Mouse (Mus musculus): ENCODE results near the gene Inpp5e. TPM values are rescaled to one million over a fixed set of nuclear protein-coding genes. Genes with fewer than 3 reads are reported as not detected.
"Not testable (repeated sequence)": the region's sequence is repeated elsewhere in the genome, so short reads cannot be mapped to it uniquely, and the experiment has no call there.

Gene Inpp5e
- total and polyA plus RNA-seq, 3 experiments = 7.6 to 23.0 (median 16.0) TPM

DNA sequence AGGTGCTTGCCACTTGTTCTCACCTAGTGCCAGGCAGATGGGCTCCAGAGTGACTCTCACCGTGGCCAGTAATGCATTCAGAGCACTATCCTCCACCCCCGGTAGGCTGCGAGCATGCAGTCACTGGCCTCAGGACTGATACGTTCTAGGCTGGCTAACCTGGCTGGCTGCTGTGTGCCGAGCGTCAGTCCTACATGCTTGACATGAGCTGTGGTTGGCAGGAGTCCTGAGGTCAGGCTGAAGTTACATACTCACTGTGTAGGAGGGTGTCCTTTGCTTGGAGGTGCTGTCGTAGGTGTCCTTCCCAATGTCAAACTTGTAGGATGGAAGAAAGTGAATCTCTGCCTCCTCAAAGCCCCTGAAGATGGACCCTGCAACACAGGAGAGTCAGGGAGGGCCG lies 10.0 kb downstream of the Inpp5e start:
- DNase-seq (ENCODE audit: low spot score) (no peak), ATAC-seq (ENCODE audit: extremely low read depth, insufficient number of reproducible peaks, low FRiP score, poor library complexity, severe bottlenecking) (no peak)
- Histone ChIP-seq H3K36me3 (replicated peaks) (peaks cover 98% of the 10 kb centered on the region), H3K4me1 (ENCODE audit: insufficient read depth, low read depth, low read length) (peaks cover 8% of the 10 kb centered on the region), H3K4me3 (ENCODE audit: low read depth, low read length) (no peak overlapping the region), H3K9me3 (replicated peaks) (no peaks in the 10 kb centered on the region), H3K27me3 (ENCODE audit: insufficient read depth, low read length) (no peaks in the 10 kb centered on the region)
- TF ChIP-seq GATA2 (IDR thresholded peaks at IDR 0.05; ENCODE audit: borderline replicate concordance, low read depth, low read length) (no peak), POLR2AphosphoS5 (IDR thresholded peaks at IDR 0.05; ENCODE audit: insufficient replicate concordance, low read depth, low read length) (no peak; the same call in 1 of the 2 replicates), CTCF (IDR thresholded peaks at IDR 0.05; ENCODE audit: low read depth, low read length) (no peak), GATA1 (IDR thresholded peaks at IDR 0.05; ENCODE audit: borderline replicate concordance, low read length) (no peak), TAL1 (conservative IDR thresholded peaks at IDR 0.05; ENCODE audit: low read depth, low read length) (no peak)

GRCm38 (mm10) chr2:26391617-26392016 lies 17.4 kb downstream of the Inpp5e start:
- H3K4me3 ChIP-seq (ENCODE audit: low read depth, low read length) = no peak overlapping the region
- DNase-seq (ENCODE audit: low spot score) (no peak), ATAC-seq (ENCODE audit: extremely low read depth, insufficient number of reproducible peaks, low FRiP score, poor library complexity, severe bottlenecking) (no peak)
- H3K9me3 ChIP-seq (replicated peaks) = no peaks in the 10 kb centered on the region
- H3K27me3 ChIP-seq (ENCODE audit: insufficient read depth, low read length) = no peaks in the 10 kb centered on the region
- peaks cover 78% of the 10 kb centered on the region for H3K36me3 ChIP-seq (replicated peaks)
- TF ChIP-seq POLR2AphosphoS5 (IDR thresholded peaks at IDR 0.05; ENCODE audit: insufficient replicate concordance, low read depth, low read length) = no peak
- no peak for TF ChIP-seq TAL1 (conservative IDR thresholded peaks at IDR 0.05; ENCODE audit: low read depth, low read length)
- no peak for TF ChIP-seq GATA1 (IDR thresholded peaks at IDR 0.05; ENCODE audit: borderline replicate concordance, low read length)
- no peak for TF ChIP-seq CTCF (IDR thresholded peaks at IDR 0.05; ENCODE audit: low read depth, low read length)
- TF ChIP-seq GATA2 (IDR thresholded peaks at IDR 0.05; ENCODE audit: borderline replicate concordance, low read depth, low read length) = no peak
- H3K4me1 ChIP-seq (ENCODE audit: insufficient read depth, low read depth, low read length) = peaks cover 53% of the 10 kb centered on the region

DNA sequence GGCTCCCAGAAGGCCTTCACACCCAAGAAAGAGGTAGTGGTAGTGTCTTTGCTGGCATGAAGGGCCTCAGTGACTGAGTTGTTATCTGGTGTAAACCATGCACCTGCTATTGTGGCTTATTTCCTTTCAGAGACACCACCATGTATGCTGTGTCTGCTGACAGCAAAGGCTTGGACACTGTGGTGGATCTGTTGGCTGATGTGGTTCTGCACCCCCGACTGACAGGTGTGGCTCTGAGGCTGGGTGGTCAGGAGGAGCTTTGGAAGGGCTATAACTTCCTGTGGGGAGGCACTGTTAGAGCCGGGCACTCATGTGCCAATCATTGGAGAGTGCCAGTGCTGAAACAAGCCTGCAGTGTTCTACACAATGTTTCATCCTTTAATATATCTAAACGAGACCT lies 18.0 kb downstream of the Inpp5e start:
- Histone ChIP-seq H3K27me3 (ENCODE audit: insufficient read depth, low read length) (no peaks in the 10 kb centered on the region), H3K4me1 (ENCODE audit: insufficient read depth, low read depth, low read length) (peaks cover 59% of the 10 kb centered on the region), H3K9me3 (replicated peaks) (no peaks in the 10 kb centered on the region), H3K36me3 (replicated peaks) (peaks cover 78% of the 10 kb centered on the region), H3K4me3 (ENCODE audit: low read depth, low read length) (peak overlapping the region; percentile 17; the same call in 1 of the 2 replicates)
- DNase-seq (ENCODE audit: low spot score) (no peak), ATAC-seq (ENCODE audit: extremely low read depth, insufficient number of reproducible peaks, low FRiP score, poor library complexity, severe bottlenecking) (no peak)
- TF ChIP-seq GATA2 (IDR thresholded peaks at IDR 0.05; ENCODE audit: borderline replicate concordance, low read depth, low read length) (no peak), CTCF (IDR thresholded peaks at IDR 0.05; ENCODE audit: low read depth, low read length) (no peak), POLR2AphosphoS5 (IDR thresholded peaks at IDR 0.05; ENCODE audit: insufficient replicate concordance, low read depth, low read length) (no peak), TAL1 (conservative IDR thresholded peaks at IDR 0.05; ENCODE audit: low read depth, low read length) (no peak), GATA1 (IDR thresholded peaks at IDR 0.05; ENCODE audit: borderline replicate concordance, low read length) (no peak)

DNA sequence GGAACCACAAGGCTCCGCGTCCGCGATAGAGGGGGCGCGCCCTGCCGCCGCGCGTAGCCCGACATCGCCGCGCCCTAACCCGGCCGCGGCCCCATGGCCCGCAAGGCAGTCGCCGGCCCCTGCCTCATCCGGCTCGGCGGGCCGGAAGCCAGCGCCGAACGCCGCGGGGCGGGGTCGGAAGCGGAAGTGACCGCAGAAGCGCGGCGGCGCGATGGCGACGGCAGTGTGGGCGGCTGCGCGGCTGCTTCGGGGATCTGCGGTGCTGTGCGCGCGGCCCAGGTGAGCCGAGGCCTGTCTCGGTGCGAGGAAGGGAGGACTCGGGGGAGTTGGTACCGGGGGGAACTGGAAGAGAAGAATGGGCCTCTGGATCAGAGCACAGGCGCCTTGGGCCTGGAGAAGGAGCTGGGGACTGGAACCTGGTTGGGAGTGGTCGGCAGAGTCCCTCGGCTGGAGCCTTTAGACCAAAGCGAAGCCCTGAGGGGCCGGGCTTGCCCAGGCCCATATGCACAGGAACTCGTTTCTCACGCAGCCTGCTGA lies 19.8 kb downstream of the Inpp5e start, which contains the start of the genes Entr1 and Pmpca:
Gene Entr1 (minus strand): TSS at position 163 of the 537 bp plus-strand sequence.
Gene Pmpca (plus strand): TSS at position 186 of the 537 bp plus-strand sequence.
- peaks cover 78% of the 10 kb centered on the region for H3K36me3 ChIP-seq (replicated peaks)
- ATAC-seq (ENCODE audit: extremely low read depth, insufficient number of reproducible peaks, low FRiP score, poor library complexity, severe bottlenecking) = peak; percentile 40

GRCm38 (mm10) chr2:26388682-26389153 lies 20.3 kb downstream of the Inpp5e start:
- DNase-seq (ENCODE audit: low spot score) (peak; percentile 55), ATAC-seq (ENCODE audit: extremely low read depth, insufficient number of reproducible peaks, low FRiP score, poor library complexity, severe bottlenecking) (no peak; the same call in 1 of the 2 replicates)
- Histone ChIP-seq H3K27me3 (ENCODE audit: insufficient read depth, low read length) (no peaks in the 10 kb centered on the region), H3K36me3 (replicated peaks) (peaks cover 78% of the 10 kb centered on the region), H3K4me3 (ENCODE audit: low read depth, low read length) (peak overlapping the region; percentile 87), H3K9me3 (replicated peaks) (no peaks in the 10 kb centered on the region), H3K4me1 (ENCODE audit: insufficient read depth, low read depth, low read length) (peaks cover 56% of the 10 kb centered on the region)
- TF ChIP-seq CTCF (IDR thresholded peaks at IDR 0.05; ENCODE audit: low read depth, low read length) (no peak), GATA1 (IDR thresholded peaks at IDR 0.05; ENCODE audit: borderline replicate concordance, low read length) (no peak), TAL1 (conservative IDR thresholded peaks at IDR 0.05; ENCODE audit: low read depth, low read length) (no peak), GATA2 (IDR thresholded peaks at IDR 0.05; ENCODE audit: borderline replicate concordance, low read depth, low read length) (no peak), POLR2AphosphoS5 (IDR thresholded peaks at IDR 0.05; ENCODE audit: insufficient replicate concordance, low read depth, low read length) (no peak)

More for the DNA sequence above, 19.8 kb downstream of the Inpp5e start, which contains the start of the genes Entr1 and Pmpca:
- Histone ChIP-seq H3K4me1 (ENCODE audit: insufficient read depth, low read depth, low read length) (peaks cover 56% of the 10 kb centered on the region), H3K9me3 (replicated peaks) (no peaks in the 10 kb centered on the region), H3K27me3 (ENCODE audit: insufficient read depth, low read length) (no peaks in the 10 kb centered on the region), H3K4me3 (ENCODE audit: low read depth, low read length) (peak within 1 kb of the TSS; percentile 87)
- TF ChIP-seq CTCF (IDR thresholded peaks at IDR 0.05; ENCODE audit: low read depth, low read length) (no peak), POLR2AphosphoS5 (IDR thresholded peaks at IDR 0.05; ENCODE audit: insufficient replicate concordance, low read depth, low read length) (no peak), GATA2 (IDR thresholded peaks at IDR 0.05; ENCODE audit: borderline replicate concordance, low read depth, low read length) (no peak), GATA1 (IDR thresholded peaks at IDR 0.05; ENCODE audit: borderline replicate concordance, low read length) (no peak), TAL1 (conservative IDR thresholded peaks at IDR 0.05; ENCODE audit: low read depth, low read length) (no peak)
- peak; percentile 93 for DNase-seq (ENCODE audit: low spot score)

- H3K27me3 ChIP-seq (ENCODE audit: insufficient read depth, low read length) = no peaks in the 10 kb centered on the region
- peaks cover 51% of the 10 kb centered on the region for H3K4me1 ChIP-seq (ENCODE audit: insufficient read depth, low read depth, low read length)
- H3K9me3 ChIP-seq (replicated peaks) = no peaks in the 10 kb centered on the region
- no peak for ATAC-seq (ENCODE audit: extremely low read depth, insufficient number of reproducible peaks, low FRiP score, poor library complexity, severe bottlenecking)
- no peak for DNase-seq (ENCODE audit: low spot score)
- peaks cover 78% of the 10 kb centered on the region for H3K36me3 ChIP-seq (replicated peaks)
- H3K4me3 ChIP-seq (ENCODE audit: low read depth, low read length) = peak overlapping the region; percentile 87; the same call in 1 of the 2 replicates
- TF ChIP-seq GATA2 (IDR thresholded peaks at IDR 0.05; ENCODE audit: borderline replicate concordance, low read depth, low read length) (no peak), POLR2AphosphoS5 (IDR thresholded peaks at IDR 0.05; ENCODE audit: insufficient replicate concordance, low read depth, low read length) (no peak), TAL1 (conservative IDR thresholded peaks at IDR 0.05; ENCODE audit: low read depth, low read length) (no peak), CTCF (IDR thresholded peaks at IDR 0.05; ENCODE audit: low read depth, low read length) (no peak), GATA1 (IDR thresholded peaks at IDR 0.05; ENCODE audit: borderline replicate concordance, low read length) (no peak)
These were observed 21.3 kb downstream of the Inpp5e start for GRCm38 (mm10) chr2:26387713-26388112.

DNA sequence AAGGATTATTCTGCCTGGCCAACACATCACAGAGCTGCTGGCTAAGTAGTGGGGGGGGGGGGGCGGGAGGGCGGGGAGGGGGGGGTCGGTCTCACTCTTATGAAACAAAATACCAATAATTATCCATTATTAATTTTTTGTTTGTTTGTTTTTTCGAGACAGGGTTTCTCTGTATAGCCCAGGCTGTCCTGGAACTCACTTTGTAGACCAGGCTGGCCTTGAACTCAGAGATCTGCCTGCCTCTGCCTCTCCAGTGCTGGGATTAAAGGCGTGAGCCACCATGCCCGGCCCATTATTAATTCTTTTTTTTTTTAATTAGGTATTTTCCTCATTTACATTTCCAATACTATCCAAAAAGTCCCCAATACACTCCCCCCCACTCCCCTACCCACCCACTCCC lies 28.1 kb downstream of the Inpp5e start:
- ATAC-seq (ENCODE audit: extremely low read depth, insufficient number of reproducible peaks, low FRiP score, poor library complexity, severe bottlenecking); H3K9me3 ChIP-seq (replicated peaks); DNase-seq (ENCODE audit: low spot score); H3K27me3 ChIP-seq (ENCODE audit: insufficient read depth, low read length): not testable (repeated sequence)
- Histone ChIP-seq H3K36me3 (replicated peaks) (peaks cover 80% of the 10 kb centered on the region), H3K4me1 (ENCODE audit: insufficient read depth, low read depth, low read length) (peaks cover 20% of the 10 kb centered on the region), H3K4me3 (ENCODE audit: low read depth, low read length) (peak overlapping the region; percentile 96)
